Mouse (Mus musculus) retina, adult 2 months (tissue): ENCODE measurements around the gene Gpr55.

ENCODE experiments used
- DNase-seq: peaks from one replicate; pipeline ENCODE4 v3.0.0-alpha.2; 2012; ENCODE audit warnings: low read depth, low spot score

The Gpr55 gene

GRCm38 (mm10) chr1:85957942-85958619, 2.7 kb downstream of the Gpr55 start:
- no peak for DNase-seq

- no peak for DNase-seq
Measured at GRCm38 (mm10) chr1:85957290-85957689, 3.5 kb downstream of the Gpr55 start.

- no peak for DNase-seq
Measured at GRCm38 (mm10) chr1:85955150-85955549, 5.7 kb downstream of the Gpr55 start.

- DNase-seq = no peak
Measured at GRCm38 (mm10) chr1:85949085-85949684, 11.6 kb downstream of the Gpr55 start.

- DNase-seq = no peak
Measured at GRCm38 (mm10) chr1:85942318-85942717, 18.5 kb downstream of the Gpr55 start.

- DNase-seq = no peak
Measured at GRCm38 (mm10) chr1:85937323-85937722, 23.5 kb downstream of the Gpr55 start.

- no peak for DNase-seq
Measured at GRCm38 (mm10) chr1:85936265-85936664, 24.5 kb downstream of the Gpr55 start.

- no peak for DNase-seq
Measured at GRCm38 (mm10) chr1:85935148-85935852, 25.5 kb downstream of the Gpr55 start.

- DNase-seq = no peak
Measured at GRCm38 (mm10) chr1:85934560-85934959, 26.2 kb downstream of the Gpr55 start.

GRCm38 (mm10) chr1:85933631-85934465, 27.0 kb downstream of the Gpr55 start:
- no peak for DNase-seq

- DNase-seq = no peak
Measured at GRCm38 (mm10) chr1:85933226-85933625, 27.6 kb downstream of the Gpr55 start.

- DNase-seq = no peak
Measured at GRCm38 (mm10) chr1:85931170-85931569, 29.6 kb downstream of the Gpr55 start.

- no peak for DNase-seq
Measured at GRCm38 (mm10) chr1:85929406-85929805, 31.4 kb downstream of the Gpr55 start.

GRCm38 (mm10) chr1:85928688-85929065, 32.1 kb downstream of the Gpr55 start:
- no peak for DNase-seq

GRCm38 (mm10) chr1:85928057-85928687, 32.6 kb downstream of the Gpr55 start, which contains the start of gene 4933407L21Rik:
4933407L21Rik (plus strand) TSS chr1:85928483.
- no peak for DNase-seq

GRCm38 (mm10) chr1:85925183-85925582, 35.6 kb downstream of the Gpr55 start:
- DNase-seq = no peak

- no peak for DNase-seq
Measured at GRCm38 (mm10) chr1:85922865-85923211, 38.0 kb downstream of the Gpr55 start.

- DNase-seq = no peak
Measured at GRCm38 (mm10) chr1:85922127-85922864, 38.5 kb downstream of the Gpr55 start.

- no peak for DNase-seq
Measured at GRCm38 (mm10) chr1:85921725-85922124, 39.1 kb downstream of the Gpr55 start.

GRCm38 (mm10) chr1:85919621-85920020, 41.2 kb downstream of the Gpr55 start:
- DNase-seq = no peak
